Mouse (Mus musculus) frontal cortex, postnatal 25 days (tissue): Measurements from ENCODE around the gene Gm10837.

Experiments used
- DNase-seq, 2 experiments: peaks; one replicate each; pipeline ENCODE4 v3.0.0; 2022; ENCODE audit warnings: low spot score in 2 of 2

Gm10837 gene

GRCm38 (mm10) chr14:122535986-122536385, 45.6 kb downstream of the Gm10837 start:
- DNase-seq, result no peak
